Comparison of ENCODE assay signal across 18 mouse cellular contexts in genomic region chr5:118655966-118656365, GRCm38 (mm10).
A peak's percentile ranks its signal among the peaks of the same experiment; 100 is the strongest.
DNase-seq lines count a peak whose midpoint lies in the region; ATAC-seq lines count a peak whose summit lies in the region.
"Had no signal": no experiment of that assay in that cellular context is flagged by ENCODE, and none has a peak within 500 bp of the region (broad histone marks: within the 10 kb centered on the region; RNA-seq: fewer than 3 reads in every experiment).

No protein-coding gene starts in this region.

- H3K4me3 ChIP-seq in liver, embryonic 16.5 days (ENCODE audit: low read depth, low read length) = no peak overlapping the region
- H3K4me3 ChIP-seq in liver, embryonic 12.5 days = no peak overlapping the region
- H3K4me3 ChIP-seq: embryonic facial prominence, embryonic 12.5 days; limb, embryonic 13.5 days had no signal

- no peak overlapping the region for H3K9ac ChIP-seq in liver, embryonic 16.5 days (ENCODE audit: low read depth, low read length)
- no peak overlapping the region for H3K9ac ChIP-seq in liver, embryonic 12.5 days
- H3K9ac ChIP-seq: embryonic facial prominence, embryonic 12.5 days; limb, embryonic 13.5 days had no signal

- no peaks in the 10 kb centered on the region for H3K36me3 ChIP-seq in liver, embryonic 16.5 days (ENCODE audit: control insufficient read depth, insufficient read depth)
- peaks cover 3% of the 10 kb centered on the region; the same call in 1 of the 2 replicates for H3K36me3 ChIP-seq in liver, embryonic 12.5 days
- H3K36me3 ChIP-seq: embryonic facial prominence, embryonic 12.5 days; limb, embryonic 13.5 days had no signal

- no peaks in the 10 kb centered on the region for H3K9me3 ChIP-seq in liver, embryonic 16.5 days (replicated peaks; ENCODE audit: control insufficient read depth, low read length)
- no peaks in the 10 kb centered on the region for H3K9me3 ChIP-seq in liver, embryonic 12.5 days (replicated peaks)
- H3K9me3 ChIP-seq: embryonic facial prominence, embryonic 12.5 days; limb, embryonic 13.5 days had no signal

- peak; percentile 92 for DNase-seq in heart, adult 11 months
- DNase-seq in heart, adult 8-10 months (ENCODE audit: low spot score) = no peak
- DNase-seq in 416B (ENCODE audit: low read depth) = peak; percentile 83
- DNase-seq in lung, postnatal 36 days = peak; percentile 56
- no peak for DNase-seq in right cerebral cortex, adult 18-20 months
- DNase-seq: adrenal gland, adult 8-10 months; cerebellum, adult 18-20 months; heart, postnatal 14 days; kidney, adult 9 months; kidney, postnatal 4 days; right cerebral cortex, postnatal 14 days had no signal

- 52% methylated on average over 6 of the region's 6 CpGs for WGBS in liver, embryonic 16.5 days (ENCODE audit: insufficient replicate concordance)
- WGBS in liver, embryonic 12.5 days (ENCODE audit: insufficient replicate concordance) = 64% methylated on average over 6 of the region's 6 CpGs

- H3K27me3 ChIP-seq in liver, embryonic 16.5 days (ENCODE audit: control insufficient read depth, insufficient read depth, low read depth, low read length) = no peaks in the 10 kb centered on the region
- no peaks in the 10 kb centered on the region for H3K27me3 ChIP-seq in liver, embryonic 12.5 days (replicated peaks)
- H3K27me3 ChIP-seq: CH12.LX; embryonic facial prominence, embryonic 12.5 days; limb, embryonic 13.5 days had no signal

- H3K4me1 ChIP-seq in liver, embryonic 16.5 days (ENCODE audit: control insufficient read depth, low read depth, low read length) = peaks cover 9% of the 10 kb centered on the region
- peaks cover 66% of the 10 kb centered on the region for H3K4me1 ChIP-seq in liver, embryonic 12.5 days

- no peak overlapping the region for H3K27ac ChIP-seq in liver, embryonic 16.5 days (ENCODE audit: low read length)
- H3K27ac ChIP-seq in liver, embryonic 12.5 days = no peak overlapping the region
- H3K27ac ChIP-seq: embryonic facial prominence, embryonic 12.5 days; hindbrain, postnatal 0 days; limb, embryonic 13.5 days had no signal

- ATAC-seq in liver, embryonic 16.5 days (ENCODE audit: low read depth) = no peak
- ATAC-seq in liver, embryonic 12.5 days = no peak
- ATAC-seq in activated CD4-positive, CD25-positive, alpha-beta regulatory T cell, adult 4 months = no peak
- ATAC-seq: hindbrain, postnatal 0 days had no signal

- H3K4me2 ChIP-seq in liver, embryonic 16.5 days (ENCODE audit: low read depth, low read length) = 0 out of 2 replicates have a peak overlapping the region, but pooled peaks have one; percentile 10
- no peak overlapping the region for H3K4me2 ChIP-seq in liver, embryonic 12.5 days
- H3K4me2 ChIP-seq: embryonic facial prominence, embryonic 12.5 days; limb, embryonic 13.5 days had no signal

Comparison
In these comparisons a context has a peak if more than half of its experiments do, and no peak if none do; other contexts are left out.
1. DNase-seq: peak in heart, adult 11 months (single experiment), 416B (single experiment) and lung, postnatal 36 days (single experiment); none in heart, adult 8-10 months (single experiment) and right cerebral cortex, adult 18-20 months (single experiment).